Comparison of ENCODE assay signal across 8 mouse cellular contexts in the genomic region with DNA sequence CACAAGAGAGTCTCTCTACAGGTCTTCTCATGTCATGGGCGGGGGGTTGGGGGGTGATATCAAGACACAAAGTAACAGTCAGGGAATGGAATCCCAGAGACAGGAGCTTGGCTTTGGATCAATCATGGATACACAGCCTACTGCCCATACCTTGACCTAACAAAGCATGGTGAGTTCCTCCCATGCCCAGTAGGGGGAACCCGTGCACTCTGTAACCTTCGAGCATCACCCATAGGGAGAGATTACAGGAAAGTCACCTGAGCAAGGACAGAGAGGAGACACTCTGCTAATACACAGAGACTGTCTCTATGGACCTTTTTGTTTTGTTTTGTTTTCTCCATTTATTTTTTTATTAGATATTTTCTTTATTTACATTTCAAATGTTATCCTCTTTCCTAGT. TPM values are rescaled to one million over a fixed set of nuclear protein-coding genes. Genes with fewer than 3 reads are reported as not detected.
DNase-seq lines count a peak whose midpoint lies in the region; ATAC-seq and TF ChIP-seq lines count a peak whose summit lies in the region.

No protein-coding gene starts in this region.

- intact Hi-C loops in heart, postnatal 36 days (cut with DNase I): loop anchor here (2.0 kb wide), 1 partner anchor 157 kb away; no protein-coding TSS in a partner anchor

- TF ChIP-seq EP300 in lung, postnatal 0 days (IDR thresholded peaks at IDR 0.05): no peak

- H3K27ac ChIP-seq in embryonic facial prominence, embryonic 11.5 days (replicated peaks; ENCODE audit: low read depth, low read length): no peak overlapping the region
- H3K27ac ChIP-seq in lung, postnatal 0 days (ENCODE audit: low read length): no peak overlapping the region

- 0% methylated on average over 3 of the region's 3 CpGs for WGBS in embryonic facial prominence, embryonic 11.5 days
- 0% methylated on average over 3 of the region's 3 CpGs for WGBS in lung, postnatal 0 days

- H3K9me3 ChIP-seq in E14TG2a.4 (ENCODE audit: low read length): no peaks in the 10 kb centered on the region
- H3K9me3 ChIP-seq in embryonic facial prominence, embryonic 11.5 days (replicated peaks; ENCODE audit: control insufficient read depth, low read length): no peaks in the 10 kb centered on the region
- H3K9me3 ChIP-seq in lung, postnatal 0 days (ENCODE audit: low read length): no peaks in the 10 kb centered on the region

- H3K36me3 ChIP-seq in E14TG2a.4 (ENCODE audit: insufficient read depth, low read length): no peaks in the 10 kb centered on the region
- no peaks in the 10 kb centered on the region for H3K36me3 ChIP-seq in embryonic facial prominence, embryonic 11.5 days (replicated peaks; ENCODE audit: control insufficient read depth, insufficient read depth, low read depth, low read length)
- H3K36me3 ChIP-seq in lung, postnatal 0 days (ENCODE audit: insufficient read depth, low read length): no peaks in the 10 kb centered on the region

- ATAC-seq in embryonic facial prominence, embryonic 11.5 days (replicated peaks; ENCODE audit: insufficient number of reproducible peaks, low FRiP score, low TSS enrichment, low read depth): 0 out of 2 replicates have a peak, but pooled peaks have one; percentile 59
- ATAC-seq in lung, postnatal 0 days: 0 out of 2 replicates have a peak, but pooled peaks have one; percentile 50

- peak; percentile 86 for DNase-seq in adrenal gland, postnatal 14 days
- peak; percentile 84 for DNase-seq in embryonic facial prominence, embryonic 11.5 days (ENCODE audit: low spot score)
- DNase-seq in heart, postnatal 36 days: peak; percentile 39 to 69
- DNase-seq in layer of hippocampus, adult 8-10 months (ENCODE audit: low spot score in 2 of 2): peak; percentile 22 to 67
- peak; percentile 73 for DNase-seq in lung, postnatal 0 days (ENCODE audit: low spot score)
- DNase-seq in right cerebral cortex, adult 2 months (ENCODE audit: low spot score in 2 of 2): peak; percentile 75 to 80
- peak; percentile 48 for DNase-seq in urinary bladder, adult 2 months (ENCODE audit: low spot score)

- 0 out of 2 replicates have a peak, but pooled peaks cover 2% of the 10 kb centered on the region for H3K27me3 ChIP-seq in E14TG2a.4 (ENCODE audit: insufficient read depth, low read length)
- H3K27me3 ChIP-seq in embryonic facial prominence, embryonic 11.5 days (ENCODE audit: control insufficient read depth, insufficient read depth, low read length): no peaks in the 10 kb centered on the region
- no peaks in the 10 kb centered on the region for H3K27me3 ChIP-seq in lung, postnatal 0 days (replicated peaks; ENCODE audit: insufficient read depth, low read length)

- no peak overlapping the region for H3K9ac ChIP-seq in embryonic facial prominence, embryonic 11.5 days (replicated peaks; ENCODE audit: low read length)
- no peak overlapping the region for H3K9ac ChIP-seq in lung, postnatal 0 days (replicated peaks; ENCODE audit: low read depth)

- peak; percentile 85 for TF ChIP-seq CTCF in E14TG2a.4 (conservative IDR thresholded peaks at IDR 0.05; ENCODE audit: low read length)
- TF ChIP-seq CTCF in lung, postnatal 0 days (IDR thresholded peaks at IDR 0.05): peak; percentile 87

- no peak overlapping the region for H3K4me2 ChIP-seq in embryonic facial prominence, embryonic 11.5 days (ENCODE audit: low read depth, low read length)
- H3K4me2 ChIP-seq in lung, postnatal 0 days (replicated peaks; ENCODE audit: low read depth, low read length): no peak overlapping the region

- H3K4me1 ChIP-seq in E14TG2a.4 (replicated peaks; ENCODE audit: low read depth, low read length): peaks cover 21% of the 10 kb centered on the region
- no peaks in the 10 kb centered on the region for H3K4me1 ChIP-seq in embryonic facial prominence, embryonic 11.5 days (ENCODE audit: control insufficient read depth, insufficient read depth, low read length)
- no peaks in the 10 kb centered on the region for H3K4me1 ChIP-seq in lung, postnatal 0 days (ENCODE audit: insufficient read depth, low read depth, low read length)

- H3K4me3 ChIP-seq in E14TG2a.4 (replicated peaks; ENCODE audit: low read length): 0 out of 2 replicates have a peak overlapping the region, but pooled peaks have one; percentile 0
- H3K4me3 ChIP-seq in embryonic facial prominence, embryonic 11.5 days (ENCODE audit: low read depth, low read length): no peak overlapping the region
- no peak overlapping the region for H3K4me3 ChIP-seq in lung, postnatal 0 days (ENCODE audit: low read depth, low read length)

RNA-seq across cellular contexts. Expression of gene Ceacam10, which starts 40.5 kb away (rescaled TPM):
- 0.93 TPM in 1 of 2 replicates, not detected in the other for total RNA-seq in adrenal gland, postnatal 14 days (2021)
- polyA plus RNA-seq in embryonic facial prominence, embryonic 11.5 days (2014; fragmentation: Nextera tagmentation; extraction: Ambion mirVana): 0.29 and 0.34 TPM in 2 replicates
- total RNA-seq in heart, postnatal 36 days (2021): not detected
- not detected for total RNA-seq in layer of hippocampus, adult 8-10 months (2022)
- polyA plus RNA-seq in lung, postnatal 0 days (2015; fragmentation: Nextera tagmentation; extraction: Ambion mirVana): 0.73 and 0.82 TPM in 2 replicates
- not detected in 2 replicates for polyA plus RNA-seq in urinary bladder, adult 2 months (2012; rRNA removed)

RNA-seq across cellular contexts. Expression of gene Gm9844, which starts 44.5 kb away (rescaled TPM):
- total RNA-seq in adrenal gland, postnatal 14 days (2021): 1.4 TPM in 1 of 2 replicates, not detected in the other
- polyA plus RNA-seq in embryonic facial prominence, embryonic 11.5 days (2014; fragmentation: Nextera tagmentation; extraction: Ambion mirVana): 20.6 and 26.5 TPM in 2 replicates
- total RNA-seq in heart, postnatal 36 days (2021): not detected
- total RNA-seq in layer of hippocampus, adult 8-10 months (2022): not detected
- 13.3 and 13.8 TPM in 2 replicates for polyA plus RNA-seq in lung, postnatal 0 days (2015; fragmentation: Nextera tagmentation; extraction: Ambion mirVana)
- 10.7 and 12.1 TPM in 2 replicates for polyA plus RNA-seq in urinary bladder, adult 2 months (2012; rRNA removed)

RNA-seq across cellular contexts. Expression of gene Lypd4, which starts 52.2 kb away (rescaled TPM):
- total RNA-seq in adrenal gland, postnatal 14 days (2021): not detected in 2 replicates
- not detected in 2 replicates for polyA plus RNA-seq in embryonic facial prominence, embryonic 11.5 days (2014; fragmentation: Nextera tagmentation; extraction: Ambion mirVana)
- total RNA-seq in heart, postnatal 36 days (2021): not detected
- not detected for total RNA-seq in layer of hippocampus, adult 8-10 months (2022)
- polyA plus RNA-seq in lung, postnatal 0 days (2015; fragmentation: Nextera tagmentation; extraction: Ambion mirVana): not detected in 2 replicates
- not detected in 2 replicates for polyA plus RNA-seq in urinary bladder, adult 2 months (2012; rRNA removed)

RNA-seq across cellular contexts. Expression of gene Dmrtc2, which starts 52.4 kb away (rescaled TPM):
- not detected in 2 replicates for total RNA-seq in adrenal gland, postnatal 14 days (2021)
- polyA plus RNA-seq in embryonic facial prominence, embryonic 11.5 days (2014; fragmentation: Nextera tagmentation; extraction: Ambion mirVana): not detected in 2 replicates
- not detected for total RNA-seq in heart, postnatal 36 days (2021)
- total RNA-seq in layer of hippocampus, adult 8-10 months (2022): not detected
- not detected in 2 replicates for polyA plus RNA-seq in lung, postnatal 0 days (2015; fragmentation: Nextera tagmentation; extraction: Ambion mirVana)
- polyA plus RNA-seq in urinary bladder, adult 2 months (2012; rRNA removed): not detected in 2 replicates

RNA-seq across cellular contexts. Expression of gene Cd177, which starts 57.4 kb away (rescaled TPM):
- 0.49 and 0.63 TPM in 2 replicates for total RNA-seq in adrenal gland, postnatal 14 days (2021)
- polyA plus RNA-seq in embryonic facial prominence, embryonic 11.5 days (2014; fragmentation: Nextera tagmentation; extraction: Ambion mirVana): not detected in 2 replicates
- under 1 TPM in 1 of 2 experiments, not detected in 1; 0.17 TPM for total RNA-seq in heart, postnatal 36 days (2021)
- total RNA-seq in layer of hippocampus, adult 8-10 months (2022): under 1 TPM in 1 of 4 experiments, not detected in 3; 0.10 TPM
- polyA plus RNA-seq in lung, postnatal 0 days (2015; fragmentation: Nextera tagmentation; extraction: Ambion mirVana): 3.5 and 4.1 TPM in 2 replicates
- 0.04 and 0.07 TPM in 2 replicates for polyA plus RNA-seq in urinary bladder, adult 2 months (2012; rRNA removed)
